Mouse (Mus musculus) limb, embryonic 11.5 days (tissue): ENCODE measurements at regions not wholly inside any gene's neighbourhood (a gene's known extent, or its start where the extent isn't known, plus 50 kb on each side); places are given as distances from the start of the nearest gene placed in this dataset.

Source experiments
- ATAC-seq: fragments of 200-750 bp; cut with Nextera tagmentation; 2 replicates; pipeline ENCODE4 v1.8.0; 2017; ENCODE audit warnings: low read depth; ENCODE audit not compliant: insufficient number of reproducible peaks, low FRiP score, low TSS enrichment
- DNase-seq: peaks from one replicate; pipeline ENCODE4 v3.0.0-alpha.2; 2015; ENCODE audit warnings: low spot score
- H3K27ac ChIP-seq: fragments of 300-500 bp; sonication (generic); replicated peaks from 2 replicates; pipeline ENCODE4 v1.5.1; 2014; ENCODE audit warnings: low read depth, mild to moderate bottlenecking, low read length
- H3K27me3 ChIP-seq: fragments of 300-500 bp; sonication (generic); 2 replicates; pipeline ENCODE4 v1.6.1; 2014; ENCODE audit warnings: mild to moderate bottlenecking, low read length, mixed read lengths; ENCODE audit not compliant: control insufficient read depth, insufficient read depth
- H3K36me3 ChIP-seq: fragments of 300-500 bp; sonication (generic); 2 replicates; pipeline ENCODE4 v1.6.1; 2014; ENCODE audit warnings: mild to moderate bottlenecking, low read length, moderate library complexity, mixed read lengths; ENCODE audit not compliant: control insufficient read depth, insufficient read depth
- H3K4me1 ChIP-seq: fragments of 300-500 bp; sonication (generic); 2 replicates; pipeline ENCODE4 v1.6.1; 2014; ENCODE audit warnings: low read length, mixed read lengths; ENCODE audit not compliant: control insufficient read depth, insufficient read depth
- H3K4me2 ChIP-seq: fragments of 300-500 bp; sonication (generic); 2 replicates; pipeline ENCODE4 v1.6.1; 2014; ENCODE audit warnings: low read depth, mild to moderate bottlenecking, moderate library complexity; ENCODE audit not compliant: severe bottlenecking
- H3K4me3 ChIP-seq: fragments of 300-500 bp; sonication (generic); 2 replicates; pipeline ENCODE4 v1.5.1; 2014; ENCODE audit warnings: low read depth, low read length
- H3K9ac ChIP-seq: fragments of 300-500 bp; sonication (generic); 2 replicates; pipeline ENCODE4 v1.6.1; 2014; ENCODE audit warnings: mild to moderate bottlenecking, low read length
- H3K9me3 ChIP-seq: fragments of 300-500 bp; sonication (generic); 2 replicates; pipeline ENCODE4 v1.6.1; 2016; ENCODE audit warnings: low read length; ENCODE audit not compliant: control insufficient read depth
- WGBS: fragments of 180-500 bp; shearing (Covaris S2); extraction: QIAGEN DNeasy Blood & Tissue Kit; methylation state at CpG from one replicate; pipeline ENCODE4 v1.1.7; 2014; 5-methylcytosine and 5-hydroxymethylcytosine counted together

DNA sequence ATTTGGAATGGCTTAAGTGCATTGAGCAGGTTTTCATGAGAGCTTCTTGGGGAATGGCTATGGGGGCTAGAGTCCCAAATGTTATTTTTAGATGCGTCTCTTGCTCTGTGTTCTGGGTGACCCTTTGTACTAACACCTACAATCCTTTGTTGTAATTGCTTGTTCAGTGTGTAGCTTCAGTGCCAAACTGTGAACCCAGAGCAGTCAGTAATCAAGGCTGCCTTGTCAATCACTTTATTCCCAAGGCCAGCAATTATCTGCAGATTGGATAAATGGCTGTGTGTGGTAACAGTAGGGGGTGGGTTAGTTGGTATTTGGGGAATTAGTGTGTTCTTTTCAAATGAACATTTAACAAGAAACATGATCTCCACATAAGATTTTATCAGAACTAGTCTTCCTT, 390.4 kb downstream of the Poteg start:
- ATAC-seq, result no peak
- no peak overlapping the region for H3K4me3 ChIP-seq
- H3K4me2 ChIP-seq, result no peak overlapping the region
- H3K36me3 ChIP-seq, result no peaks in the 10 kb centered on the region
- no peak for DNase-seq
- no peak overlapping the region for H3K9ac ChIP-seq
- 52% methylated on average over 1 of the region's 1 CpGs for WGBS
- H3K27ac ChIP-seq, result no peak overlapping the region
- H3K4me1 ChIP-seq, result no peaks in the 10 kb centered on the region
- H3K27me3 ChIP-seq, result no peaks in the 10 kb centered on the region
- H3K9me3 ChIP-seq, result no peaks in the 10 kb centered on the region

DNA sequence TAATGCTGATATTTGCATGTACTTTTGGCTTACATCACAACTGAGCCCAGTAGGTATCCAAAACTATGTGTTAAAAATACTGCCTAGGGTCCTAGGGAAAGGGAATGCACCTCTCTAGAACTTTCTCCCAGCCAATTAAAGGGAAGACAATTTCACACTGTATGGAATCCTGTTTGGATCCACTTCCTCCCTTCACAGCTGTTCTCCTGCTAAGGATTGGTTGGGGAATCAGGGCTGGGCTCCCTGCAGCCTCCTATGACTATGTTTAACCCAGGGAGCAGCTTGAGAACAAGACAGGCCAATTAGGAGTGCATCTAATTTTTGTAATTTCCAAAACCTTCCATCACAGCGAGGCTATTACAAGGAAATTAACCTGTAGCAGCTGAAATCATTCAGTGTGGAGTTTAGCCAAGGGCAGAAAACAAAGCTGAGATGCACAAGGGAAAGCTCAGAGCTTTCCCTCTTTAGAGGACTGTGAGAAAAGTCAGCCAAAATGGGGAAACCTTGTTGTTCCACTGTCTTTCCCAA, 419.1 kb downstream of the Poteg start:
- DNase-seq (no peak), ATAC-seq (no peak)
- H3K27me3 ChIP-seq, result no peaks in the 10 kb centered on the region
- H3K9ac ChIP-seq, result no peak overlapping the region
- no peaks in the 10 kb centered on the region for H3K36me3 ChIP-seq
- H3K9me3 ChIP-seq, result no peaks in the 10 kb centered on the region
- no peak overlapping the region for H3K4me3 ChIP-seq
- no peak overlapping the region for H3K27ac ChIP-seq
- H3K4me1 ChIP-seq, result no peaks in the 10 kb centered on the region
- WGBS, result 51% methylated on average over 1 of the region's 1 CpGs
- no peak overlapping the region for H3K4me2 ChIP-seq

DNA sequence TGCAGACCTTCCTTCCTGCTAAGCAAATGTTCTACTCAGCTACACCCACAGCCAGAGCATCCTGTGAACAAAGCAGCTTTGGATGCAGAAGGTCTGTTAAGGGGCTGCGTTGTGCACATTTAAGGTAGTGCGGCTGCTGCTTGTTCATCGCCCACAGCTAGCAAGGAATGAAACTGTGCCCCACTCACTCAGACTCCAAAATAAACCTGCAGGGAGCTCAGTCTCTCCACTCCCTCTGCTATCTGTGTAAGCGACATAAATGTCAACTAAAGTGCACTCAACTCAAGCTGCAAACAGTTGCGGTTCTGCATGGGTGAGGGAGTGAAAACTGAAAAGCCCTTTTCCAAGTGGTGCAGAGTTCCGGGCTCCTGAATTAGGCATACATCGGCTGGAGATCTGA, 421.1 kb downstream of the Poteg start:
- Histone ChIP-seq H3K27ac (no peak overlapping the region), H3K9me3 (no peaks in the 10 kb centered on the region), H3K27me3 (no peaks in the 10 kb centered on the region), H3K36me3 (no peaks in the 10 kb centered on the region), H3K4me3 (no peak overlapping the region), H3K9ac (no peak overlapping the region), H3K4me2 (no peak overlapping the region), H3K4me1 (no peaks in the 10 kb centered on the region)
- ATAC-seq, result no peak
- WGBS, result 90% methylated on average over 7 of the region's 7 CpGs
- no peak for DNase-seq

DNA sequence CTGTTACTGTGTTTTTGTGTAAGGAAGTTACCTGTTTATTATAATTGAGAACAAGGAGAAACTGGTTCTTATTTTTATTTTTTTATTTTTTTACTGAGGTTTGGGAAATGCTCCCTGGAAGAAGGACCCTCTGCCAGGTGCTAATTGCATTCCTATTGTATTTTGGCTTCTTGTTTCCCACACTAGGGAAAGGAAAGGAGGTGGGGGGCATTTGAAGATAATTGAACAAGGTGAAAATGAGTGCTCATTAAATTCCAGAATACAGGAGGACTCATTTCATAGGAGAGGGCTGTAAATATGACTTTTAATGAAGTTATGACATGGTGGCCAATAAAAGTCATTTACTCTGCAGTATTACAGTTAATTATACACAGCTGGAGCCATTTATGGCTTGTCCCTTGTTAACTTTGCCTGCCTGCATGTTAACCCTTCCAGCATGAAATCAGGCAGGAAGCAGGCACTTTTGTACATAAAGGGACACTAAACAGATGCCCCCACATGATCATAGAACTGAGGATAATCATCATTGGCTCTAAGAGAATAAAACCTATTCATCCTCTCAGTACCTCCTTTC, 430.3 kb downstream of the Poteg start:
- H3K4me2 ChIP-seq, result no peak overlapping the region
- H3K27me3 ChIP-seq, result no peaks in the 10 kb centered on the region
- H3K9ac ChIP-seq, result no peak overlapping the region
- no peaks in the 10 kb centered on the region for H3K9me3 ChIP-seq
- ATAC-seq, result peak; percentile 67; the same call in 1 of the 2 replicates
- H3K36me3 ChIP-seq, result no peaks in the 10 kb centered on the region
- DNase-seq, result no peak
- H3K4me1 ChIP-seq, result peaks cover 5% of the 10 kb centered on the region
- H3K4me3 ChIP-seq, result no peak overlapping the region
- no peak overlapping the region for H3K27ac ChIP-seq

DNA sequence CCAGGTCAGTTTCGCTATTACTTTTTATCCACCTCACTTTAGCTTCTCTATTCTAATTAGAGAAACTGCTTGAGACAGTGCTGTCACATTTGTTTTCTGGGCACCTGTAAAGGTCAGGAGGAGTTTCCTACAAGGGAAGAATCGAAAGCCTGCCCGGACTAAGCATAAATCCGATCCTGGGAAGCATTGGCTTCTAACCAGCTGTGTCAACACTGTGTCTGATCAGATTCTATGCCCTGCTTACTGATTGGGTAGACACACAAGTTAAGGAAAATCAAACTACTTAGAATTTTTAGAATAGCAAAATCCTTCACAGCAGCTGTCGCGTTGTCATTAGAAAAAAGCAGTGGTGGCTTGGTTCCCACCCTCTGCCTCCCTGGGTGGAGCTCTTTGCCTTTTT, 441.8 kb downstream of the Poteg start:
- Histone ChIP-seq H3K36me3 (no peaks in the 10 kb centered on the region), H3K4me1 (no peaks in the 10 kb centered on the region), H3K27ac (no peak overlapping the region), H3K4me2 (no peak overlapping the region), H3K4me3 (no peak overlapping the region), H3K27me3 (no peaks in the 10 kb centered on the region), H3K9me3 (no peaks in the 10 kb centered on the region), H3K9ac (no peak overlapping the region)
- ATAC-seq, result no peak
- 85% methylated on average over 6 of the region's 6 CpGs for WGBS
- no peak for DNase-seq

DNA sequence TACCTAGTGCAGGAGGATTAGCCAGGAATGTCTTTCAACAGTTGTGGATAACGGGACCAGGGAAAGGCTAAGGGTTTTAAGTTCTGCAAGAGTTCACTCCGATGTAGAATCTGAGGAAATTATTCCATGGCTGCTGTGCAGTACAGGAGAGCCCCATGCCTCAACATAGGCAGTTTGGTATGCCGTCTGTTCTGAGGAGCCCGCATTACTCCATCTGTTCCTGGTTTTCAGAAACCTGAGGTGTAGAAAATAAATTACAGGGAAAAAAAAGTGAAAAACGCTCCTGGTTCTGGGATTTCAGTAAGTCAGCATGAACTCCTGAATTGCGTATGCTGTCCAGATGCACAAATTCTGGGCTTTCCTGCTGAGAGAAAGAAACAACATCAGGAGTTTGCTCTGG, 446.9 kb downstream of the Poteg start:
- no peaks in the 10 kb centered on the region for H3K4me1 ChIP-seq
- 17% methylated on average over 6 of the region's 6 CpGs for WGBS
- H3K27ac ChIP-seq, result no peak overlapping the region
- no peaks in the 10 kb centered on the region for H3K36me3 ChIP-seq
- H3K27me3 ChIP-seq, result no peaks in the 10 kb centered on the region
- H3K4me3 ChIP-seq, result no peak overlapping the region
- ATAC-seq (no peak; the same call in 1 of the 2 replicates), DNase-seq (peak; percentile 43)
- H3K9ac ChIP-seq, result no peak overlapping the region
- H3K9me3 ChIP-seq, result no peaks in the 10 kb centered on the region
- no peak overlapping the region for H3K4me2 ChIP-seq

DNA sequence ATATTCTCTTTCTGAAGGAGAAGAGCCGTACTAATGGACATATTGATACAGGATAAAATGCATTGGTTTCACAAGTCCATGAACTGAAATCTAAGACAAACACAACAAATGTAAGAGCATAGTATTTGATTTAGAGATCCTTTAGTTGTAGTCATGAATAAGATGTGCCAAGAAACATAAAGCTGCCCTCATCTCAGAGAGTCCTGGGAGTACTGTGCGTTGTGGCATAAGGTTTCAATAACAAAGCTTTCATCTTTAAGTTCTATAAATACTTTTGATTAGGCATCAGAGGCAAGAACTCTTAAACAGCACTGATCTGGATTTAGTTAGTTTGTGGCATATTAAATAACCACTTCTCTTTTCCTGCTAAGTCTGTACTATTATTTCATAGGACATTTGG, 452.6 kb downstream of the Poteg start:
- no peaks in the 10 kb centered on the region for H3K27me3 ChIP-seq
- H3K4me2 ChIP-seq, result no peak overlapping the region
- no peak overlapping the region for H3K4me3 ChIP-seq
- DNase-seq, result no peak
- H3K9ac ChIP-seq, result no peak overlapping the region
- WGBS, result 48% methylated on average over 2 of the region's 2 CpGs
- no peak overlapping the region for H3K27ac ChIP-seq
- H3K36me3 ChIP-seq, result no peaks in the 10 kb centered on the region
- H3K9me3 ChIP-seq, result no peaks in the 10 kb centered on the region
- ATAC-seq, result no peak
- no peaks in the 10 kb centered on the region for H3K4me1 ChIP-seq

DNA sequence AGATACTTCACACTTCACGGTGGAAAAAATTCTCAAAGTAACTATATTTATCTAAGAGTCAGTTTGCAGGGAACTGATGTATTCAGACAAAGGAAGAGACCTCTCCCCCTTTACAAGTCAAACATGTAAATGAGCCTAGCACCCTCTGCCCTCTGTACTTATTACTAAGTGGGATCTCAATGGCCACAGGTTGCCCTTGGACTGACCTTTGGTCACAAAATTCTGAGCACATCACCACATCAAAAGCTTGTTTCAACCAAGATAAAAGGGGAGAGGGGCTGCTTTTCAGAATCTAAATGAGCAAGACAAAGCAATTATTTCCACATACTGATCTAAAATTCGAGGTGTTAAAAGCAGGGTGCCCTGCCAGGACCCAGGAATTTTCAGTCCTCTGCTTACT, 456.3 kb downstream of the Poteg start:
- Histone ChIP-seq H3K27ac (no peak overlapping the region), H3K9me3 (no peaks in the 10 kb centered on the region), H3K36me3 (no peaks in the 10 kb centered on the region), H3K4me2 (no peak overlapping the region), H3K4me1 (no peaks in the 10 kb centered on the region), H3K4me3 (no peak overlapping the region), H3K9ac (no peak overlapping the region), H3K27me3 (no peaks in the 10 kb centered on the region)
- DNase-seq (no peak), ATAC-seq (no peak)
- 34% methylated on average over 2 of the region's 2 CpGs for WGBS

DNA sequence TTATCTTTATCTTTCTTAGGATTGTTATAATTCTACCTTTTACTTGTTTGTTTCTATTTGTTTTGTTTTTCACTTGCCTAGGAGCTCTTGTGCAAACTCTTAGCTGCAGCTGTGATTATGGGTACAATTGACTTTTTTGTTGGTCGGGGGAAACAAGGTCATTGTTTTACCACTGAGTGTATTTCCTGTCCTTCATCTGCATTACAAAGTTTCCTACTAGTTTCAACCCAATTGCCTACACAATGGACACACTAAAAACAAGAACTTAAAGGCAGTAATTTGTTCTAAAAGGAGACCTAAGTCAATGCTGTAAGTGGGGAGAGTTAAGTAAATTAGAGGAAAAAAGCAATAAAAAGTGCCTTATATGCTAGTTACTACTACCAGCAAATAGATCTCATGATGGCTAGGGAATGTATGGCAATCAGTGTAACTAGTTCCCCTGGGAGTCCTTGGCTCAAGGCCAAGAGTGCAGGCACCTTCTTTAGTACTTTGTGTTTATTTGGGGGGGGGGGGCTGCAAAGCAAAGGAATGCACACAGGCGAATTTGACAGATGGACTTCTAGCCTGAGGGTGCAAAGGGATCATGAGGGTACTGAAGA, 462.0 kb downstream of the Poteg start:
- ATAC-seq, result peak; percentile 68
- WGBS, result 25% methylated on average over 2 of the region's 2 CpGs

More for the DNA sequence above, 462.0 kb downstream of the Poteg start:
- Histone ChIP-seq H3K4me1 (0 out of 2 replicates have a peak, but pooled peaks cover 2% of the 10 kb centered on the region), H3K9me3 (no peaks in the 10 kb centered on the region), H3K27ac (no peak overlapping the region), H3K27me3 (no peaks in the 10 kb centered on the region), H3K9ac (no peak overlapping the region), H3K4me3 (no peak overlapping the region), H3K4me2 (no peak overlapping the region), H3K36me3 (no peaks in the 10 kb centered on the region)
- peak; percentile 62 for DNase-seq
